Mouse (Mus musculus) lung, postnatal 36 days (tissue): ENCODE measurements around the gene Magel2.

ENCODE experiments used
- DNase-seq: peaks from one replicate; pipeline ENCODE4 v3.0.0; 2022; ENCODE audit warnings: mixed read lengths

Gene Magel2

GRCm38 (mm10) chr7:62423210-62423609, 46.4 kb downstream of the Magel2 start:
- DNase-seq, result no peak

GRCm38 (mm10) chr7:62428337-62428736, 51.5 kb downstream of the Magel2 start:
- DNase-seq, result peak; percentile 26
